Mouse (Mus musculus) cerebellum, adult 9-11 months (tissue): ENCODE measurements around the gene Ccdc85c.

Source experiments
- DNase-seq: peaks from one replicate; pipeline ENCODE4 v3.0.0; 2022

Ccdc85c gene

GRCm38 (mm10) chr12:108274661-108275507 is at the start of gene Ccdc85c:
TSS of gene Ccdc85c (minus strand) at chr12:108275425.
- DNase-seq = peak; percentile 80

- no peak for DNase-seq
Measured at GRCm38 (mm10) chr12:108320096-108320495, 44.9 kb upstream of the Ccdc85c start.

- DNase-seq = no peak
Measured at GRCm38 (mm10) chr12:108318499-108318898, 43.3 kb upstream of the Ccdc85c start.

- no peak for DNase-seq
Measured at GRCm38 (mm10) chr12:108317826-108318430, 42.7 kb upstream of the Ccdc85c start.

GRCm38 (mm10) chr12:108317201-108317738 is 42.0 kb upstream of the Ccdc85c start:
- no peak for DNase-seq

- no peak for DNase-seq
Measured at GRCm38 (mm10) chr12:108316655-108317054, 41.4 kb upstream of the Ccdc85c start.

- DNase-seq = no peak
Measured at GRCm38 (mm10) chr12:108315818-108316217, 40.6 kb upstream of the Ccdc85c start.

- DNase-seq = no peak
Measured at GRCm38 (mm10) chr12:108313244-108313772, 38.1 kb upstream of the Ccdc85c start.

GRCm38 (mm10) chr12:108312432-108312851 is 37.2 kb upstream of the Ccdc85c start:
- DNase-seq = no peak

GRCm38 (mm10) chr12:108311741-108312290 is 36.6 kb upstream of the Ccdc85c start:
- no peak for DNase-seq

- DNase-seq = no peak
Measured at GRCm38 (mm10) chr12:108310456-108311027, 35.3 kb upstream of the Ccdc85c start.

GRCm38 (mm10) chr12:108310041-108310440 is 34.8 kb upstream of the Ccdc85c start:
- no peak for DNase-seq

- DNase-seq = no peak
Measured at GRCm38 (mm10) chr12:108309116-108309794, 34.0 kb upstream of the Ccdc85c start.

GRCm38 (mm10) chr12:108308363-108308856 is 33.2 kb upstream of the Ccdc85c start:
- DNase-seq = no peak

- no peak for DNase-seq
Measured at GRCm38 (mm10) chr12:108307553-108307952, 32.3 kb upstream of the Ccdc85c start.

GRCm38 (mm10) chr12:108305812-108306794 is 30.9 kb upstream of the Ccdc85c start, which contains the start of gene Hhipl1:
TSS of gene Hhipl1 (plus strand) at chr12:108306270.
- DNase-seq = no peak

GRCm38 (mm10) chr12:108305172-108305571 is 29.9 kb upstream of the Ccdc85c start:
- no peak for DNase-seq

GRCm38 (mm10) chr12:108303778-108304365 is 28.6 kb upstream of the Ccdc85c start:
- DNase-seq = no peak

- no peak for DNase-seq
Measured at GRCm38 (mm10) chr12:108301006-108301405, 25.8 kb upstream of the Ccdc85c start.

- DNase-seq = no peak
Measured at GRCm38 (mm10) chr12:108297033-108297432, 21.8 kb upstream of the Ccdc85c start.
